Mouse (Mus musculus): ENCODE measurements at regions not wholly inside any gene's neighbourhood (a gene's known extent, or its start where the extent isn't known, plus 50 kb on each side); places are given as distances from the start of the nearest gene placed in this dataset.

DNA sequence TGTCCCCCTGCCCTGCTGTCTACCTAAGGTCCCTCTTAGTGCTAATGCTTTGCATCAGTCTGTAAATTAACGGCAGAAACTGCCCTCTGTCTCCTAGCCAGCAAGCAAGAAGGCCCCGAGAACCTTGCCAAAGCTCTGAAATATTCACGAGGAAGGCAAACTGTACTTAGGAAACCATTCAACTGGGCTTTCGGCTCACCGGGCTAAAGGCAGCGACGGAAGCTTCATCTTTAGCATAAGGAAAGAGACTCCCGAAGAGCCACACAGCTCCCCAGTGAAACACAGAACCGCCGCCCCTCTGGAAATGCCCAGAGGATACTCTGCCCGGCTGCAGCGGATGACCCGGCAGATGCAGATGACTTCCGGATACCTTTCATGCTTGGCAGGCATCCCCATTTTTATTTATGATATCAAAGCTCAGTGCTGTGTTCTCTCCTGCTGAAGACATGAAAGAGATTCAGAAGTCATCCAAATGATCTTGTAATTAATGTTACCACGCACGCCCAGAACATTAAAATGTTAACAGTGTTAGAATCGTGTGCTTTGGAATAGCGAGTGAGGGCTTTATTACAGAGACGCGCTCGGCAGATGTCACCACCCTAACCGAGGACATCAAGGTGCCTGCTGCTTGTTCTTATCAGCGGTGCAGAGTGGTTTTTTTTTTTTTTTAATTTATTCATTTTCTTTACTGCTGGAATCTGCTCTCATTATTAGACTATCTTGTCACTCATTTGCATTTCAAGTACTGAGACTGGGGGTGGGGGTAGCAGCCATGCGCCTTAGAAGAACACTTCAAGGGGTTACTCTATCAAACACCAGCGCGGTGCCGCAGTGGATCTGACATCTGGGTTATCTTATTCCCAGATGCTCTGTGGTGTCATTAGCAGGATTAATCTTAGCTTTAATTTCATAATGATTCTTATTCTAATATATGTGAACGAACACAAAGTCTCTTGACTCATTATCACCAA lies 127.2 kb downstream of the Zfp326 start:
- 0 out of 2 replicates have a peak, but pooled peaks cover 7% of the 10 kb centered on the region for H3K4me1 ChIP-seq (replicated peaks; ENCODE audit: insufficient read depth, low read length)
- no peak for ATAC-seq (replicated peaks; ENCODE audit: low FRiP score, low read depth)
- no peak overlapping the region for H3K4me3 ChIP-seq (replicated peaks; ENCODE audit: low read depth, low read length)
- DNase-seq (ENCODE audit: low spot score) = peak; percentile 7
- H3K9me3 ChIP-seq (replicated peaks; ENCODE audit: low read length) = no peaks in the 10 kb centered on the region
- no peaks in the 10 kb centered on the region for H3K36me3 ChIP-seq (ENCODE audit: insufficient read depth, low read length)
- WGBS = 49% methylated on average over 28 of the region's 28 CpGs
- TF ChIP-seq CTCF (IDR thresholded peaks at IDR 0.05; ENCODE audit: low read depth) = no peak
- no peak overlapping the region for H3K4me2 ChIP-seq (ENCODE audit: low read length)
- H3K9ac ChIP-seq (ENCODE audit: low read depth, low read length) = no peak overlapping the region
- no peaks in the 10 kb centered on the region for H3K27me3 ChIP-seq (ENCODE audit: insufficient read depth, low read length)
- H3K27ac ChIP-seq = no peak overlapping the region

DNA sequence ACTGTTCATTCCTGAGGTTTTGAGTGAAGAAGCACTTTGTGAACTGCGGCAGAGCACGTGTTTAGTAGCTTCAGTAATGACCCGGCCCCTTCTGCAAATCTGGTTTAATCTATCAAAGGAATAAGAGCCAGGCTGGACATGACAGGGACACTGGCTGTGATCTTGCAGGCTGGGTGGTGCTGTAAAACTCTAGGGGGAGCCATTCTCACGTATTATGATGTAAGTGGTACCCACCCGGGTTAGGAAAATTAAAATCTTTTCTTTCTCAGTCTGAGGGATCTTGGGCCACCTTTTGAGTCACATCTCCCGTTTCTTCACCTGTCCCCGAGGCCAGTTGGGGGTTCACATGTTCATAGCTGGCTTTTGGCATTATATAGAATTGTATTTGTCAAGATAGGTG lies 126.0 kb downstream of the Zfp326 start:
- Histone ChIP-seq H3K36me3 (ENCODE audit: insufficient read depth, low read length) (no peaks in the 10 kb centered on the region), H3K27me3 (ENCODE audit: insufficient read depth, low read length) (no peaks in the 10 kb centered on the region), H3K4me2 (ENCODE audit: low read length) (no peak overlapping the region), H3K9me3 (replicated peaks; ENCODE audit: low read length) (no peaks in the 10 kb centered on the region), H3K4me3 (replicated peaks; ENCODE audit: low read depth, low read length) (no peak overlapping the region), H3K27ac (no peak overlapping the region), H3K9ac (ENCODE audit: low read depth, low read length) (no peak overlapping the region), H3K4me1 (replicated peaks; ENCODE audit: insufficient read depth, low read length) (0 out of 2 replicates have a peak, but pooled peaks cover 7% of the 10 kb centered on the region)
- ATAC-seq (replicated peaks; ENCODE audit: low FRiP score, low read depth) = no peak
- 28% methylated on average over 7 of the region's 7 CpGs for WGBS
- TF ChIP-seq CTCF (IDR thresholded peaks at IDR 0.05; ENCODE audit: low read depth) = peak; percentile 76
- DNase-seq (ENCODE audit: low spot score) = peak; percentile 78

DNA sequence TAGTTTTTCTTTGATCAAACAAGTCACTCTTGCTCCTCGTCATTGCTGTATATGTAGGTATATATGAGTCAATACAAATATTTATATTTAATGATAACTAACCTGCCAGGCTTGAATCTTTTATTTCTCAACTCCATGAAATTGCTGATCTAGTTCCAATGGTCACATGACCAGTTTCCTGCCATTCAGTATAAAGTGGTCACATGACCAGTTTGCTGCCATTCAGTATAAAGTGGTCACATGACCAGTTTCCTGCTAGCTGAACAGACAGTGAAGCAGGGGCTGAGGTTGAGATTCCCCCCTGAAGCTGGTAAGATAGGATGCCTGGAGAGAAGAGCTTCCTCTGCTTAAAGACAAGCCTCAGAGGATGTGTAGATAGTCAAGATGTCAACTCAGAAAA lies 117.9 kb downstream of the Zfp326 start:
- ATAC-seq (replicated peaks; ENCODE audit: low FRiP score, low read depth) (no peak), DNase-seq (ENCODE audit: low spot score) (no peak)
- H3K27me3 ChIP-seq (ENCODE audit: insufficient read depth, low read length) = no peaks in the 10 kb centered on the region
- no peak overlapping the region for H3K9ac ChIP-seq (ENCODE audit: low read depth, low read length)
- no peaks in the 10 kb centered on the region for H3K9me3 ChIP-seq (replicated peaks; ENCODE audit: low read length)
- no peak overlapping the region for H3K27ac ChIP-seq
- WGBS = 96% methylated on average over 1 of the region's 1 CpGs
- no peak overlapping the region for H3K4me3 ChIP-seq (replicated peaks; ENCODE audit: low read depth, low read length)
- H3K4me1 ChIP-seq (replicated peaks; ENCODE audit: insufficient read depth, low read length) = no peaks in the 10 kb centered on the region
- no peak overlapping the region for H3K4me2 ChIP-seq (ENCODE audit: low read length)
- no peak for TF ChIP-seq CTCF (IDR thresholded peaks at IDR 0.05; ENCODE audit: low read depth)
- no peaks in the 10 kb centered on the region for H3K36me3 ChIP-seq (ENCODE audit: insufficient read depth, low read length)

DNA sequence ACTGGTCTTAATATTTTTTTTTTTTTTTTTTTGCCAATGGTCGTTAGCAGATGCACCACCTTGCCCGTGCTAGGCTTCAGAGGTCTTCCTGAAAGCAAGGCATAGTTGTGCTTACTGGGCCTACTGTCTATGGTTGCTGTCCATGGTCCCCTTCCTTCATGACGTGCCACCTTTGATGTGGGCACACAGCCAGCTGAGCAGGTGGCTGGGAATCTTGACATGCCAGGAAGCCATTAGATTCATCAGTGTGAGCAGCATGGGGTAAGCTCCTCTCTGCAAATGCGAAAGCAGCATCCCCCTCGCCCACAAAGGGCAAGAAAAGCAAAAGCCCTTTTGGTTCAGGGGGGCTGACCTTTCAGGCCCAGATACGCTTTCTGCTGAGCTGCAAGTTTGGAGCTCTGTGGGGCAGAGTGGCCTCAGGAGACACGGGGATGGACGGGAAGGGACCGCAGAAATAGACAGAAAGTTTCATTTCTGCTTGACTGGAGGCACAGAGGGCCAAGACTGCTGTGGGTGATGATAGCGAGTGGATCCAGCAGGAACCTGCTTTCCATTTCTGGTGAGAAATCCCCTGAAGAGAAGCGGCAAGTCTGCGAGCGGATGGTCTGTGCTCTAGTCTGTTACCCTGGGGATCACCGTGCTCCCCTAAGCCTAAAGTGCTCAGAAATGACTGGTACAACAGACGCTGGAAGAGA lies 116.8 kb downstream of the Zfp326 start:
- Histone ChIP-seq H3K4me3 (replicated peaks; ENCODE audit: low read depth, low read length) (no peak overlapping the region), H3K36me3 (ENCODE audit: insufficient read depth, low read length) (no peaks in the 10 kb centered on the region), H3K27ac (no peak overlapping the region), H3K9me3 (replicated peaks; ENCODE audit: low read length) (no peaks in the 10 kb centered on the region), H3K27me3 (ENCODE audit: insufficient read depth, low read length) (no peaks in the 10 kb centered on the region), H3K9ac (ENCODE audit: low read depth, low read length) (no peak overlapping the region), H3K4me2 (ENCODE audit: low read length) (no peak overlapping the region), H3K4me1 (replicated peaks; ENCODE audit: insufficient read depth, low read length) (no peaks in the 10 kb centered on the region)
- no peak for ATAC-seq (replicated peaks; ENCODE audit: low FRiP score, low read depth)
- WGBS = 71% methylated on average over 15 of the region's 15 CpGs
- no peak for TF ChIP-seq CTCF (IDR thresholded peaks at IDR 0.05; ENCODE audit: low read depth)
- no peak for DNase-seq (ENCODE audit: low spot score)

DNA sequence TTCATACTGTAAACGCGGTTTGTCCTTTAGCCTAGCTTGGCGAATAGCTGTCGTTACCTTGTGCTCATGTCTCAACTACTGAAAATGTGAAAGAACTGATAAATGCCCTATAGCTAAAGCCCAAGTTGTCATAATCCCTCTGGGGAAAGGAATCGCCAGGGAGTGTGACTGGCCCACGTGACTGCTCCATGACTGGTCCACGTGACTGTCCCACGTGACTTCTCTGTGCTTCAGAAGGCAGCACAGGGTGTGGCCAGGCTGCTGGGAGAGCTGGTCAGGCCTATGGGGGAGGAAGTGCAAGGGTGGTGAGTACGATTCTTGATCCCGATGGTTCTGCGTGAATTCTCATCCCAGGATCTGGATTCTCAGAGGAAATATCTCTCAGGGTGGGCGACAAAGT lies 114.4 kb downstream of the Zfp326 start:
- DNase-seq (ENCODE audit: low spot score) = no peak
- H3K4me1 ChIP-seq (replicated peaks; ENCODE audit: insufficient read depth, low read length) = no peaks in the 10 kb centered on the region
- whole genome bisulfite sequencing = 88% methylated on average over 12 of the region's 12 CpGs
- ATAC-seq (replicated peaks; ENCODE audit: low FRiP score, low read depth) = no peak
- H3K9ac ChIP-seq (ENCODE audit: low read depth, low read length) = no peak overlapping the region
- no peaks in the 10 kb centered on the region for H3K36me3 ChIP-seq (ENCODE audit: insufficient read depth, low read length)
- H3K9me3 ChIP-seq (replicated peaks; ENCODE audit: low read length) = no peaks in the 10 kb centered on the region
- no peak overlapping the region for H3K4me3 ChIP-seq (replicated peaks; ENCODE audit: low read depth, low read length)
- no peak for TF ChIP-seq CTCF (IDR thresholded peaks at IDR 0.05; ENCODE audit: low read depth)
- H3K27ac ChIP-seq = no peak overlapping the region
- no peak overlapping the region for H3K4me2 ChIP-seq (ENCODE audit: low read length)
- H3K27me3 ChIP-seq (ENCODE audit: insufficient read depth, low read length) = no peaks in the 10 kb centered on the region

DNA sequence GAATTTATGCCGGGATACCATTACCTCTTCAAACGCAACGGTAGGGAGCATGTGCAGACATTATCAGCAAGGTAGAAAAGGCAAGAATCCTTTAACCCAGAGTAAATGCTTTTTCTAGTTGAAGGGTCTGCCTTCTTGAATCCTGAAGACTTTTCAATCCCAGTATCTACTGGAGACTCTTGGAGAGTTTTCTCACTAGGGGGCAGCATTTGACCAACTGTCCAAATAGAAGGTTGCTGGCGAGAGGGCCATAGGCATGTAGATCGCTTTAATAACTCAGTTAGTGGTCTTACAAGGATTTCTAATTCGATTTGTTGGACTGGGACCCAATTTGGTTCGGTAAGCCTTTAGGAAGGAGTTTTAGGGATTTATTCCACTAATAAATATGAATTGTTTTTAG lies 110.0 kb downstream of the Zfp326 start:
- no peak overlapping the region for H3K9ac ChIP-seq (ENCODE audit: low read depth, low read length)
- no peaks in the 10 kb centered on the region for H3K4me1 ChIP-seq (replicated peaks; ENCODE audit: insufficient read depth, low read length)
- no peak for ATAC-seq (replicated peaks; ENCODE audit: low FRiP score, low read depth)
- peak; percentile 75 for TF ChIP-seq CTCF (IDR thresholded peaks at IDR 0.05; ENCODE audit: low read depth)
- H3K27ac ChIP-seq = no peak overlapping the region
- H3K27me3 ChIP-seq (ENCODE audit: insufficient read depth, low read length) = no peaks in the 10 kb centered on the region
- H3K4me2 ChIP-seq (ENCODE audit: low read length) = no peak overlapping the region
- no peaks in the 10 kb centered on the region for H3K36me3 ChIP-seq (ENCODE audit: insufficient read depth, low read length)
- H3K4me3 ChIP-seq (replicated peaks; ENCODE audit: low read depth, low read length) = no peak overlapping the region
- H3K9me3 ChIP-seq (replicated peaks; ENCODE audit: low read length) = no peaks in the 10 kb centered on the region
- 40% methylated on average over 7 of the region's 7 CpGs for WGBS
- DNase-seq (ENCODE audit: low spot score) = peak; percentile 85
